Mouse (Mus musculus): Measurements from ENCODE around the gene Dtymk. TPM values are rescaled to one million over a fixed set of nuclear protein-coding genes. Genes with fewer than 3 reads are reported as not detected.
"Not testable (repeated sequence)": the region's sequence is repeated elsewhere in the genome, so short reads cannot be mapped to it uniquely, and the experiment has no call there.

Dtymk gene
- 143 and 148 TPM in 2 replicates for polyA plus RNA-seq (2014; fragmentation: Nextera tagmentation; extraction: Ambion mirVana)

GRCm38 (mm10) chr1:93801741-93802238 is at the start of gene Dtymk:
Dtymk (minus strand) TSS chr1:93801934.
- Histone ChIP-seq H3K9ac (peak within 1 kb of the TSS; percentile 74), H3K9me3 (ENCODE audit: control insufficient read depth, low read length) (no peaks in the 10 kb centered on the region), H3K4me1 (replicated peaks; ENCODE audit: control insufficient read depth, insufficient read depth, low read length) (peaks cover 18% of the 10 kb centered on the region), H3K27ac (peak within 1 kb of the TSS; percentile 78), H3K27me3 (ENCODE audit: control insufficient read depth, insufficient read depth, low read length) (no peaks in the 10 kb centered on the region), H3K4me3 (replicated peaks; ENCODE audit: low read length) (peak within 1 kb of the TSS; percentile 73), H3K36me3 (replicated peaks; ENCODE audit: control insufficient read depth, insufficient read depth) (peaks cover 35% of the 10 kb centered on the region), H3K4me2 (replicated peaks) (peak within 1 kb of the TSS; percentile 90)
- peak; percentile 97 for DNase-seq (ENCODE audit: low spot score)
- WGBS = under 1% methylated on average over 42 of the region's 42 CpGs
- ATAC-seq (ENCODE audit: low FRiP score) = peak; percentile 70

GRCm38 (mm10) chr1:93845766-93846366 is 44.1 kb upstream of the Dtymk start:
- H3K4me3 ChIP-seq (replicated peaks; ENCODE audit: low read length); H3K4me1 ChIP-seq (replicated peaks; ENCODE audit: control insufficient read depth, insufficient read depth, low read length); H3K9me3 ChIP-seq (ENCODE audit: control insufficient read depth, low read length); H3K36me3 ChIP-seq (replicated peaks; ENCODE audit: control insufficient read depth, insufficient read depth); H3K27ac ChIP-seq; H3K9ac ChIP-seq; H3K4me2 ChIP-seq (replicated peaks); DNase-seq (ENCODE audit: low spot score); H3K27me3 ChIP-seq (ENCODE audit: control insufficient read depth, insufficient read depth, low read length): not testable (repeated sequence)
- peak; percentile 73; the same call in 1 of the 2 replicates for ATAC-seq (ENCODE audit: low FRiP score)
- WGBS = 57% methylated on average over 1 of the region's 3 CpGs

- H3K9ac ChIP-seq; ATAC-seq (ENCODE audit: low FRiP score): not testable (repeated sequence)
Measured at GRCm38 (mm10) chr1:93838569-93838968, 36.8 kb upstream of the Dtymk start.

DNA sequence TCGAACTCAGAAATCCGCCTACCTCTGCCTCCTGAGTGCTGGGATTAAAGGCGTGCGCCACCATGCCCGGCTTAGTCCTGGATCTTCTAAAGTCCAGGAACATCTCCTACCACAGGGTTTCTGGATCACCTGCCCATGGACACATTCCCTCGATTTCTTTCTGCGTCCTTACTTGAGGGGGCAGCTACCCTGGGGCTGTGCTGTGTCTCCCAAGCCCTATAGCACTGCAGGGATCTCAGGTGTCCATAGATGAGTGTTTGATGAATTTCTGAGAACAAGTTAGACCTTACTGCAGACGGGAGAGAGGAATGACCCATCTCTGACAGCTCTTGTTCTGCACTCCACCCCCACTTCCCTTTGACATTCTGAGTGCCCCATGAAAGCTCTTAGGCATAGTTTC is 35.6 kb upstream of the Dtymk start:
- ATAC-seq (ENCODE audit: low FRiP score) = no peak
- WGBS = 94% methylated on average over 8 of the region's 8 CpGs
- H3K27me3 ChIP-seq (ENCODE audit: control insufficient read depth, insufficient read depth, low read length) = no peaks in the 10 kb centered on the region

More at GRCm38 (mm10) chr1:93838569-93838968, 36.8 kb upstream of the Dtymk start:
- DNase-seq (ENCODE audit: low spot score); H3K27me3 ChIP-seq (ENCODE audit: control insufficient read depth, insufficient read depth, low read length); H3K27ac ChIP-seq; H3K4me2 ChIP-seq (replicated peaks); H3K9me3 ChIP-seq (ENCODE audit: control insufficient read depth, low read length); H3K4me3 ChIP-seq (replicated peaks; ENCODE audit: low read length); H3K4me1 ChIP-seq (replicated peaks; ENCODE audit: control insufficient read depth, insufficient read depth, low read length): not testable (repeated sequence)
- WGBS = 94% methylated on average over 7 of the region's 8 CpGs
- peaks cover 20% of the 10 kb centered on the region; the same call in 1 of the 2 replicates for H3K36me3 ChIP-seq (replicated peaks; ENCODE audit: control insufficient read depth, insufficient read depth)

GRCm38 (mm10) chr1:93836532-93836913 is 34.8 kb upstream of the Dtymk start:
- H3K27me3 ChIP-seq (ENCODE audit: control insufficient read depth, insufficient read depth, low read length) = no peaks in the 10 kb centered on the region
- no peaks in the 10 kb centered on the region for H3K9me3 ChIP-seq (ENCODE audit: control insufficient read depth, low read length)
- H3K4me1 ChIP-seq (replicated peaks; ENCODE audit: control insufficient read depth, insufficient read depth, low read length) = no peaks in the 10 kb centered on the region
- no peak overlapping the region for H3K9ac ChIP-seq
- 92% methylated on average over 2 of the region's 2 CpGs for WGBS
- DNase-seq (ENCODE audit: low spot score) (no peak), ATAC-seq (ENCODE audit: low FRiP score) (no peak)
- no peak overlapping the region for H3K4me2 ChIP-seq (replicated peaks)
- no peak overlapping the region for H3K27ac ChIP-seq
- H3K36me3 ChIP-seq (replicated peaks; ENCODE audit: control insufficient read depth, insufficient read depth) = peaks cover 20% of the 10 kb centered on the region; the same call in 1 of the 2 replicates
- no peak overlapping the region for H3K4me3 ChIP-seq (replicated peaks; ENCODE audit: low read length)

More for the DNA sequence above, 35.6 kb upstream of the Dtymk start:
- H3K36me3 ChIP-seq (replicated peaks; ENCODE audit: control insufficient read depth, insufficient read depth) = peaks cover 20% of the 10 kb centered on the region; the same call in 1 of the 2 replicates
- H3K4me2 ChIP-seq (replicated peaks) = no peak overlapping the region
- no peaks in the 10 kb centered on the region for H3K4me1 ChIP-seq (replicated peaks; ENCODE audit: control insufficient read depth, insufficient read depth, low read length)
- no peak overlapping the region for H3K4me3 ChIP-seq (replicated peaks; ENCODE audit: low read length)
- no peaks in the 10 kb centered on the region for H3K9me3 ChIP-seq (ENCODE audit: control insufficient read depth, low read length)
- H3K9ac ChIP-seq = no peak overlapping the region
- DNase-seq (ENCODE audit: low spot score) = no peak
- H3K27ac ChIP-seq = no peak overlapping the region

- no peak for ATAC-seq (ENCODE audit: low FRiP score)
- H3K9me3 ChIP-seq (ENCODE audit: control insufficient read depth, low read length) = no peaks in the 10 kb centered on the region
- WGBS = 88% methylated on average over 6 of the region's 6 CpGs
- no peak overlapping the region for H3K9ac ChIP-seq
- no peaks in the 10 kb centered on the region for H3K4me1 ChIP-seq (replicated peaks; ENCODE audit: control insufficient read depth, insufficient read depth, low read length)
- H3K4me3 ChIP-seq (replicated peaks; ENCODE audit: low read length) = no peak overlapping the region
- H3K27ac ChIP-seq = no peak overlapping the region
- no peak for DNase-seq (ENCODE audit: low spot score)
- H3K27me3 ChIP-seq (ENCODE audit: control insufficient read depth, insufficient read depth, low read length) = no peaks in the 10 kb centered on the region
- no peak overlapping the region for H3K4me2 ChIP-seq (replicated peaks)
- H3K36me3 ChIP-seq (replicated peaks; ENCODE audit: control insufficient read depth, insufficient read depth) = peaks cover 20% of the 10 kb centered on the region; the same call in 1 of the 2 replicates
Measured at GRCm38 (mm10) chr1:93835876-93836531, 34.3 kb upstream of the Dtymk start.

GRCm38 (mm10) chr1:93835211-93835610 is 33.5 kb upstream of the Dtymk start:
- DNase-seq (ENCODE audit: low spot score) = no peak
- H3K36me3 ChIP-seq (replicated peaks; ENCODE audit: control insufficient read depth, insufficient read depth) = peaks cover 20% of the 10 kb centered on the region; the same call in 1 of the 2 replicates
- WGBS = 94% methylated on average over 4 of the region's 4 CpGs
- H3K9ac ChIP-seq = no peak overlapping the region
- no peaks in the 10 kb centered on the region for H3K9me3 ChIP-seq (ENCODE audit: control insufficient read depth, low read length)
- no peak overlapping the region for H3K27ac ChIP-seq
- 0 out of 2 replicates have a peak, but pooled peaks have one; percentile 14 for ATAC-seq (ENCODE audit: low FRiP score)
- no peaks in the 10 kb centered on the region for H3K4me1 ChIP-seq (replicated peaks; ENCODE audit: control insufficient read depth, insufficient read depth, low read length)
- no peak overlapping the region for H3K4me2 ChIP-seq (replicated peaks)
- no peak overlapping the region for H3K4me3 ChIP-seq (replicated peaks; ENCODE audit: low read length)
- H3K27me3 ChIP-seq (ENCODE audit: control insufficient read depth, insufficient read depth, low read length) = no peaks in the 10 kb centered on the region

DNA sequence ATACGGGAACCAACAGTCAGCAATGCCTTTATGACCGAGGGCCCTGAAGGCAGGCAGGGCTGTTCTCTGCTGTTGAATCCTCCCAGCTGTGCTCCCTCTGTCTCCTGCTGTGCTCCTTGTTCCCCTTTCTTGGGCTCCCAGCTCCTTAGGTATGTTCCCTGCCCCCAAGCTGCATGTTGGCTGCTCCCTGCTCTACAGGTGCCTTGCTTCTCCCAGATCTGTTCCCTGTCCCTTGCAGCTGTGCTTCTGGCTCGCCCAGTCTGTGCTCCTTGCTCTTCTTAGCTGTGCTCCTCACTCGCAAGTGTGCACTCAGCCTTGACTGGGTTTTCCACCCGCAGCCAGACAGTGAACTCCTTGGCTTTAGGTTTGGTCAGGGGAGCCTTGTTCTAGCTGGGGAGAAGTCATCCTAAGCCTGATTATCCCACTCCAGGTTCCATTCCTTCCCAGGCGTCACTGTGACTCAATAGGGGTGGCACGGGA is 33.0 kb upstream of the Dtymk start:
- ATAC-seq (ENCODE audit: low FRiP score) = no peak
- no peaks in the 10 kb centered on the region for H3K4me1 ChIP-seq (replicated peaks; ENCODE audit: control insufficient read depth, insufficient read depth, low read length)
- no peak overlapping the region for H3K9ac ChIP-seq
- H3K9me3 ChIP-seq (ENCODE audit: control insufficient read depth, low read length) = no peaks in the 10 kb centered on the region
- no peak for DNase-seq (ENCODE audit: low spot score)
- H3K27me3 ChIP-seq (ENCODE audit: control insufficient read depth, insufficient read depth, low read length) = no peaks in the 10 kb centered on the region
- 88% methylated on average over 7 of the region's 7 CpGs for WGBS
- no peak overlapping the region for H3K27ac ChIP-seq
- H3K4me3 ChIP-seq (replicated peaks; ENCODE audit: low read length) = no peak overlapping the region
- no peak overlapping the region for H3K4me2 ChIP-seq (replicated peaks)
- peaks cover 20% of the 10 kb centered on the region; the same call in 1 of the 2 replicates for H3K36me3 ChIP-seq (replicated peaks; ENCODE audit: control insufficient read depth, insufficient read depth)

- H3K4me2 ChIP-seq (replicated peaks); H3K9me3 ChIP-seq (ENCODE audit: control insufficient read depth, low read length); ATAC-seq (ENCODE audit: low FRiP score); H3K9ac ChIP-seq; H3K4me1 ChIP-seq (replicated peaks; ENCODE audit: control insufficient read depth, insufficient read depth, low read length); DNase-seq (ENCODE audit: low spot score); H3K27me3 ChIP-seq (ENCODE audit: control insufficient read depth, insufficient read depth, low read length); H3K27ac ChIP-seq; H3K4me3 ChIP-seq (replicated peaks; ENCODE audit: low read length): not testable (repeated sequence)
- H3K36me3 ChIP-seq (replicated peaks; ENCODE audit: control insufficient read depth, insufficient read depth) = peaks cover 17% of the 10 kb centered on the region; the same call in 1 of the 2 replicates
- WGBS = 82% methylated on average over 2 of the region's 4 CpGs
Measured at GRCm38 (mm10) chr1:93832754-93833360, 31.1 kb upstream of the Dtymk start.
